Mouse (Mus musculus) stomach, postnatal 0 days (tissue): ENCODE results near the gene Mlx. TPM values are rescaled to one million over a fixed set of nuclear protein-coding genes. Genes with fewer than 3 reads are reported as not detected.

Experiments
- ATAC-seq: fragments of 200-750 bp; cut with Nextera tagmentation; 2 replicates; pipeline ENCODE4 v1.8.0; 2017; ENCODE audit not compliant: low FRiP score, low TSS enrichment
- DNase-seq: peaks from one replicate; pipeline ENCODE4 v3.0.0-alpha.2; 2016; ENCODE audit warnings: low spot score
- H3K27ac ChIP-seq: fragments of 300-500 bp; sonication (generic); replicated peaks from 2 replicates; pipeline ENCODE4 v1.5.1; 2014; ENCODE audit warnings: mild to moderate bottlenecking, control low read depth
- H3K27me3 ChIP-seq: fragments of 300-500 bp; sonication (generic); 2 replicates; pipeline ENCODE4 v1.6.1; 2014; ENCODE audit warnings: low read length; ENCODE audit not compliant: control insufficient read depth, insufficient read depth
- H3K36me3 ChIP-seq: fragments of 300-500 bp; sonication (generic); 2 replicates; pipeline ENCODE4 v1.6.1; 2014; ENCODE audit warnings: low read length, mixed read lengths; ENCODE audit not compliant: control insufficient read depth, insufficient read depth
- H3K4me1 ChIP-seq: fragments of 300-500 bp; sonication (generic); replicated peaks from 2 replicates; pipeline ENCODE4 v1.6.1; 2014; ENCODE audit warnings: antibody characterized with exemption; ENCODE audit not compliant: control insufficient read depth, insufficient read depth
- H3K4me2 ChIP-seq: fragments of 300-500 bp; sonication (generic); replicated peaks from 2 replicates; pipeline ENCODE4 v1.6.1; 2014; ENCODE audit warnings: low read depth, mild to moderate bottlenecking, control low read depth, moderate library complexity
- H3K4me3 ChIP-seq: fragments of 300-500 bp; sonication (generic); 2 replicates; pipeline ENCODE4 v1.5.1; 2014; ENCODE audit warnings: low read depth, low read length, control low read depth
- H3K9ac ChIP-seq: fragments of 300-500 bp; sonication (generic); 2 replicates; pipeline ENCODE4 v1.6.1; 2014; ENCODE audit warnings: mild to moderate bottlenecking, low read length, control low read depth, mixed read lengths
- H3K9me3 ChIP-seq: fragments of 300-500 bp; sonication (generic); 2 replicates; pipeline ENCODE4 v1.6.1; 2016; ENCODE audit warnings: low read length; ENCODE audit not compliant: control insufficient read depth
- CTCF ChIP-seq: IDR thresholded peaks from 2 replicates; pipeline ENCODE4 v1.5.1; 2016; ENCODE audit warnings: antibody characterized with exemption, low read depth, mild to moderate bottlenecking, moderate library complexity
- EP300 ChIP-seq: optimal IDR thresholded peaks from 2 replicates; pipeline ENCODE3; 2016; ENCODE audit warnings: antibody characterized with exemption
- WGBS: fragments of 180-500 bp; shearing (Covaris S2); extraction: QIAGEN DNeasy Blood & Tissue Kit; methylation state at CpG from one replicate; pipeline ENCODE4 v1.1.7; 2014; 5-methylcytosine and 5-hydroxymethylcytosine counted together
- polyA plus RNA-seq: library from polyadenylated mRNA; unstranded; fragments of >200 nt; fragmentation: Nextera tagmentation; extraction: Ambion mirVana; gene quantifications from 2 replicates; pipeline ENCODE4 v1.2.1, GENCODE M21; 2015

Mlx gene
- polyA plus RNA-seq, 1 experiment from 2014 or later: 42.3 TPM

DNA sequence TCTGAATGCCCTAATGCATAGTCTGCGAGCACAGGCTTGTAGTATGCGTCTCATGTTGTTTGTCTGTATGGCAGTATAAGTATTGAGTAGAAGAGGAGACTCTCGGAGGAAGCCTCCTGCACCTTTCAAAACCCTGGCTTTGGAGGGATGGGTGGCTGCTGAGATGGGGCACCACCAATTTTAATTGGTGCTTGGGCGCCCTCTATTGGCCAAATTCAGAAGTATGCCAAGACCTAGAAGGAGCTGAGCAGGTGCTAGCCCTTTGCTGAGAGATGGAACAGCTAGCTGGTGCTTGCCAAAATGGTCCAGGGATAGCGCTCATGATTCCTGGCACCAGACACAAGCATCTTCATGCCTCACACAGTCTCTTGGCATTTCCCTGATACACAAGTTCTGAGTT is 29.2 kb upstream of the Mlx start:
- H3K27me3 ChIP-seq: no peaks in the 10 kb centered on the region
- peak; percentile 28; the same call in 1 of the 2 replicates for ATAC-seq
- peaks cover 21% of the 10 kb centered on the region for H3K4me1 ChIP-seq
- no peak overlapping the region for H3K4me3 ChIP-seq
- TF ChIP-seq CTCF (peak; percentile 91), EP300 (no peak)
- no peaks in the 10 kb centered on the region for H3K9me3 ChIP-seq
- no peak overlapping the region for H3K4me2 ChIP-seq
- WGBS: 21% methylated on average over 5 of the region's 5 CpGs
- H3K36me3 ChIP-seq: peaks cover 8% of the 10 kb centered on the region; the same call in 1 of the 2 replicates
- H3K9ac ChIP-seq: no peak overlapping the region; the same call in 1 of the 2 replicates
- H3K27ac ChIP-seq: peak overlapping the region; percentile 90
- DNase-seq: peak; percentile 85

DNA sequence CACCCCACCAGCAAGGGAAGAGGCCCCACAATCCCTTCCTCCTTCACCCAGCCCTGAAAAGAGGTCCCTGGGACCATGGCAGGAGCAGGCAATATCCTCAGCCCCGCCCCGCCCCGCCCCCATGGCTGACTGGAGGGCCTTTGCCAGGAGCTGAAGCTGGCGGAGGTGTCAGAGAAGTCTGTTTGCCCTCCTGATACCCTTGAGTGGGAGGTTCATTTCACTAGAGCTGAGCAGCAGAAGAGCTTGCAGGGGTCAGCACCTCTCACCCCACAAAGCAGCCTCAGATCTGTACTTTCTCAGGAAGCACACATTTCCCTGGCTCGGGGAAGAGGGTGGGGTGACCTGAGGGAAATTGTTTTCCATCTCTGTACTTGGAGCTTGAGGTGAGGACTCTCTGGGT is 28.4 kb upstream of the Mlx start:
- H3K4me1 ChIP-seq: peaks cover 29% of the 10 kb centered on the region
- H3K9me3 ChIP-seq: no peaks in the 10 kb centered on the region
- no peak overlapping the region for H3K4me2 ChIP-seq
- TF ChIP-seq EP300 (no peak), CTCF (no peak)
- WGBS: 40% methylated on average over 5 of the region's 5 CpGs
- peak; percentile 59 for DNase-seq
- no peak overlapping the region for H3K9ac ChIP-seq
- peaks cover 10% of the 10 kb centered on the region; the same call in 1 of the 2 replicates for H3K36me3 ChIP-seq
- H3K27me3 ChIP-seq: no peaks in the 10 kb centered on the region
- peak overlapping the region; percentile 94 for H3K27ac ChIP-seq
- no peak overlapping the region for H3K4me3 ChIP-seq
- ATAC-seq: no peak

DNA sequence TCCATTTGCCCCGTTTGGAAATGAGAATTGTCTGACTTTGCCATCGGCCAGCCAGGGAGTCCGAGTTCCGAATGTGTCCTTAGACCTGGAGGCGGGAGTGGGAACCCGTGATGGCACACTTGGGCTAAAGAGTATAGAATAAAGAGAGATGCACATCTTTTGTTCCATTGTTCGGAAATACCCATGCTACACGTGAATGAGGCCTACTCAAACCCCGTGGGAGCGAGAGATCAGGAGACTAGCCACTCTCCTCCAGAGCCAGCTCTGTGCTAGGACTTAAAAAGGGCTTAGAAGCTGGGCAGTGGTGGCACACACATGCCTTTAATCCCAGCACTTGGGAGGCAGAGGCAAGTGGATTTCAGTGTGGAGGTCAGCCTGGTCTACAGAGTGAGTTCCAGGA is 27.6 kb upstream of the Mlx start:
- Histone ChIP-seq H3K27me3 (no peaks in the 10 kb centered on the region), H3K27ac (peak overlapping the region; percentile 94), H3K36me3 (0 out of 2 replicates have a peak, but pooled peaks cover 6% of the 10 kb centered on the region), H3K4me1 (peaks cover 31% of the 10 kb centered on the region), H3K9ac (peak overlapping the region; percentile 47), H3K9me3 (no peaks in the 10 kb centered on the region), H3K4me2 (no peak overlapping the region), H3K4me3 (no peak overlapping the region)
- DNase-seq (no peak), ATAC-seq (no peak)
- TF ChIP-seq CTCF (no peak), EP300 (no peak)
- 82% methylated on average over 10 of the region's 10 CpGs for WGBS

DNA sequence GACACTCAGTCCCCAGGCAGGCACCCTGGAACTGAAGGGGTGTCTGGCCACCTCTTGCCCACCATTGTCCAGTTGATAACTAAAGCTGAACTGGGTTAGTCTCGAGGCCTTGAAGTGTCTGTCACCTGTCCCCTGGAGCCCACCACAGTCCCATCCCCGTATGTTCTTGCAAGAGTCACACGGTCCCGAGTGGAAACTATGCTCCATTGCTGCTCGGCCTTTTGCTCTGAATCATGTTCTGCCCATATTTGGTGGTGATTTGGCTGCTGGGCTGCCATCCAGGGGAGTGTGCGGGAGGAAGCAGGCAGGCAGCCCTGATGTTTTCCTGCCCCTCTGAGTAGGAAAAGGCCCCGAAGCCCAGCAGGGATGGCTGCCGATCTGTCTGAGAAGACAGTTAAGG is 27.0 kb upstream of the Mlx start:
- Histone ChIP-seq H3K4me1 (peaks cover 34% of the 10 kb centered on the region), H3K4me2 (no peak overlapping the region), H3K27ac (peak overlapping the region; percentile 94), H3K36me3 (0 out of 2 replicates have a peak, but pooled peaks cover 6% of the 10 kb centered on the region), H3K27me3 (no peaks in the 10 kb centered on the region), H3K4me3 (no peak overlapping the region), H3K9me3 (no peaks in the 10 kb centered on the region), H3K9ac (peak overlapping the region; percentile 47)
- 21% methylated on average over 8 of the region's 8 CpGs for WGBS
- peak; percentile 53 for TF ChIP-seq CTCF
- peak; percentile 55 for TF ChIP-seq EP300
- DNase-seq (peak; percentile 71), ATAC-seq (peak; percentile 9; the same call in 1 of the 2 replicates)

DNA sequence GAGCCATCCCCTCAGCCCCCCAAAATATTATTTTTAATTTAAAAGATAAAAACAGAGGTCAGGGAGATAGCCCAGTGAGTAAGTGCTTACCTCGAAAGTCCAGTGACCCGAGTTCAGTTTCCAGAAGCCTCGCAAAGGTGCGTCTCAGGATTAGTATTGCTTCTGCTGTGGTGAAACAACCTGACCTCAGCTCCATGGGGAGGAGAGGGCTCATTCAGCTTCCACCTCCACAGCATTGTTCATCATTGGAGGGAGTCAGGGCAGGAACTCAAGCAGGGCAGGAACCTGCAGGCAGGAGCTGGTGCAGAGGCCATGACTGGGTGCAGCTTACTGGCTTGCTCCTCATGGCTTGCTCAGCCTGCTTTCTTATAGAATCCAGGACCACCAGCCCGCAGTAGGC is 26.0 kb upstream of the Mlx start:
- ATAC-seq (no peak), DNase-seq (no peak)
- WGBS: 77% methylated on average over 5 of the region's 5 CpGs
- peaks cover 32% of the 10 kb centered on the region for H3K4me1 ChIP-seq
- H3K36me3 ChIP-seq: 0 out of 2 replicates have a peak, but pooled peaks cover 3% of the 10 kb centered on the region
- no peak overlapping the region for H3K9ac ChIP-seq
- peak overlapping the region; percentile 94 for H3K27ac ChIP-seq
- no peak overlapping the region for H3K4me2 ChIP-seq
- no peak overlapping the region for H3K4me3 ChIP-seq
- no peak; the same call in 1 of the 2 replicates for TF ChIP-seq CTCF
- H3K9me3 ChIP-seq: no peaks in the 10 kb centered on the region
- H3K27me3 ChIP-seq: no peaks in the 10 kb centered on the region

DNA sequence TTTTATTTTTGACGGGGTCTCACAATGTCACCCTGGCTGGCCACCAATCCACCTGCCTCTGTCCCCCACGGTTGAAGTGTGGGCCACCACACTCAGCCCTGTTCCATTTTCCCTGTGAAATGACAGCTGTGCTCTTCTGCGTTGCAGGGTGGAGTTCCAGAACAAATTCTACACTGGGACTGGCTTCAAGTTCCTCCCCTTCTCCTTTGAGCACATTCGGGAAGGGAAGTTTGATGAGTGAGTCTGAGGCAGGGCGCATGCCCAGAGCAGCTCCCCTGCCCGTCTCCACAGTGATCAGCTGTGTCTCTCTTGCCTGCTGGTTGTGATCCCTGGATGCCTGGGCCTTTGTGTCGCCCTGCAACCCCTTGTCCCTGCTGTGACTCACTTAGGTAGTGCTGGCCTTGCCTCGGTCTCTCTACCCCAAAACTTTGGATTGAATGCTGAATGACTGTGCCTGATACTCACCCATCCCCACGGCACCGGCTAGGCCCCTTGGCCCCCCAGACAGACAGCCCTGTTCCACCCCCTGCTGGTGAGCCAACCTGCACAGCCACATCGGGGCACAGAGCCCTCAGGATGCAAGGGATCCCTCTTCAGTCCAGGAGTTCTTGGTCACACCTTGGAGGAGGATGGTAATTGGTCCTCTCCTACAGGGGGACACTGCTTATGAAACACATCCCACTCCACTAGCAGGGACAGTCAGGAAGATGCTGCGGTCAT is 24.8 kb upstream of the Mlx start:
- H3K4me1 ChIP-seq: peaks cover 25% of the 10 kb centered on the region
- peak overlapping the region; percentile 94 for H3K27ac ChIP-seq
- ATAC-seq (no peak), DNase-seq (no peak)
- no peak overlapping the region for H3K4me3 ChIP-seq
- TF ChIP-seq EP300 (no peak), CTCF (peak; percentile 47)
- no peaks in the 10 kb centered on the region for H3K27me3 ChIP-seq
- no peak overlapping the region for H3K4me2 ChIP-seq
- H3K9ac ChIP-seq: no peak overlapping the region
- H3K36me3 ChIP-seq: 0 out of 2 replicates have a peak, but pooled peaks cover 3% of the 10 kb centered on the region
- 53% methylated on average over 12 of the region's 12 CpGs for WGBS
- H3K9me3 ChIP-seq: no peaks in the 10 kb centered on the region
